Mouse (Mus musculus) limb, embryonic 15.5 days (tissue): ENCODE results near the gene Pdlim4. TPM values are rescaled to one million over a fixed set of nuclear protein-coding genes. Genes with fewer than 3 reads are reported as not detected.

Experiments used
- ATAC-seq: fragments of 200-750 bp; cut with Nextera tagmentation; 2 replicates; pipeline ENCODE4 v1.8.0; 2017; ENCODE audit warnings: low read depth, moderate TSS enrichment; ENCODE audit not compliant: insufficient number of reproducible peaks, low FRiP score, low TSS enrichment
- H3K27ac ChIP-seq: fragments of 300-500 bp; sonication (generic); 2 replicates; pipeline ENCODE4 v1.5.1; 2015; ENCODE audit warnings: moderate library complexity, mild to moderate bottlenecking, inconsistent platforms
- H3K27me3 ChIP-seq: fragments of 300-500 bp; sonication (generic); 2 replicates; pipeline ENCODE4 v1.6.1; 2015; ENCODE audit warnings: inconsistent platforms
- H3K36me3 ChIP-seq: fragments of 300-500 bp; sonication (generic); 2 replicates; pipeline ENCODE4 v1.6.1; 2015; ENCODE audit warnings: inconsistent platforms
- H3K4me1 ChIP-seq: fragments of 300-500 bp; sonication (generic); 2 replicates; pipeline ENCODE4 v1.6.1; 2015; ENCODE audit warnings: inconsistent platforms
- H3K4me2 ChIP-seq: fragments of 300-500 bp; sonication (generic); 2 replicates; pipeline ENCODE4 v1.6.1; 2015; ENCODE audit warnings: mild to moderate bottlenecking, inconsistent platforms
- H3K4me3 ChIP-seq: fragments of 300-500 bp; sonication (generic); 2 replicates; pipeline ENCODE4 v1.5.1; 2015; ENCODE audit warnings: mild to moderate bottlenecking, inconsistent platforms
- H3K9ac ChIP-seq: fragments of 300-500 bp; sonication (generic); 2 replicates; pipeline ENCODE4 v1.6.1; 2015; ENCODE audit warnings: inconsistent platforms
- H3K9me3 ChIP-seq: fragments of 300-500 bp; sonication (generic); 2 replicates; pipeline ENCODE4 v1.6.1; 2016; ENCODE audit warnings: inconsistent platforms
- WGBS: fragments of 180-500 bp; shearing (Covaris S2); methylation state at CpG from one replicate; pipeline ENCODE4 v1.1.7; 2015; 5-methylcytosine and 5-hydroxymethylcytosine counted together
- polyA plus RNA-seq: library from polyadenylated mRNA; unstranded; fragments of >200 nt; fragmentation: Nextera tagmentation; extraction: Ambion mirVana; gene quantifications from 2 replicates; pipeline ENCODE4 v1.2.1, GENCODE M21; 2015

Gene Pdlim4
- polyA plus RNA-seq, 1 experiment from 2014 or later: 125 TPM

GRCm38 (mm10) chr11:54108131-54108530 lies 39.3 kb upstream of the Pdlim4 start:
- no peak for ATAC-seq
- peak overlapping the region; percentile 59; the same call in 1 of the 2 replicates for H3K27ac ChIP-seq
- WGBS: 61% methylated on average over 3 of the region's 3 CpGs
- no peaks in the 10 kb centered on the region for H3K9me3 ChIP-seq
- no peak overlapping the region for H3K9ac ChIP-seq
- H3K4me2 ChIP-seq: no peak overlapping the region
- H3K27me3 ChIP-seq: no peaks in the 10 kb centered on the region
- H3K4me3 ChIP-seq: no peak overlapping the region
- H3K4me1 ChIP-seq: peaks cover 75% of the 10 kb centered on the region
- H3K36me3 ChIP-seq: peaks cover 15% of the 10 kb centered on the region

DNA sequence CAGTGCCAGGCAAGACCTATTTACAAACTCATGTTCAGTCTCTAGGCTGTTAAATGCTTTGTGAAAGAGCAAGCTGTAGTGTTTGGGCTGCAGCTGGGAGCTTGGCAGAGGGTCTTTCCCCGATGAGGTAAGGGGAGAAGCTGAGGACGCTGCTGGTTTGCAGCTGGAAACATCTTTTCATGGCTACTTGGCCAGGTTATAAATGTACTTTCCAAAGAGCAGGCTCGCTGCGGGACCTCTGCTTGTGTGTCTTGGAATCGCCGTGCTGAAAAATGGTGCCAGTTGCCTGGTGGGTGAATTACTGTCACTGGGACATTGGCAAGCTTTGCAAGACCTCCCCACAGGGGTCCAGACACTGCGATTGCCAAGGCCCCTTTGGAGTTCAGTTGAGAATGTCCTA lies 38.4 kb upstream of the Pdlim4 start:
- H3K4me1 ChIP-seq: peaks cover 75% of the 10 kb centered on the region
- H3K4me3 ChIP-seq: no peak overlapping the region
- 37% methylated on average over 7 of the region's 7 CpGs for WGBS
- no peaks in the 10 kb centered on the region for H3K9me3 ChIP-seq
- no peaks in the 10 kb centered on the region for H3K27me3 ChIP-seq
- no peak overlapping the region for H3K4me2 ChIP-seq
- H3K36me3 ChIP-seq: peaks cover 15% of the 10 kb centered on the region
- H3K9ac ChIP-seq: no peak overlapping the region
- ATAC-seq: peak; percentile 64
- H3K27ac ChIP-seq: peak overlapping the region; percentile 79

- Histone ChIP-seq H3K4me2 (no peak overlapping the region), H3K27ac (peak overlapping the region; percentile 79), H3K36me3 (peaks cover 15% of the 10 kb centered on the region), H3K9ac (no peak overlapping the region), H3K4me1 (peaks cover 74% of the 10 kb centered on the region), H3K4me3 (no peak overlapping the region), H3K9me3 (no peaks in the 10 kb centered on the region), H3K27me3 (no peaks in the 10 kb centered on the region)
- no peak for ATAC-seq
- WGBS: 78% methylated on average over 3 of the region's 3 CpGs
These were observed 37.9 kb upstream of the Pdlim4 start for GRCm38 (mm10) chr11:54106676-54107075.

DNA sequence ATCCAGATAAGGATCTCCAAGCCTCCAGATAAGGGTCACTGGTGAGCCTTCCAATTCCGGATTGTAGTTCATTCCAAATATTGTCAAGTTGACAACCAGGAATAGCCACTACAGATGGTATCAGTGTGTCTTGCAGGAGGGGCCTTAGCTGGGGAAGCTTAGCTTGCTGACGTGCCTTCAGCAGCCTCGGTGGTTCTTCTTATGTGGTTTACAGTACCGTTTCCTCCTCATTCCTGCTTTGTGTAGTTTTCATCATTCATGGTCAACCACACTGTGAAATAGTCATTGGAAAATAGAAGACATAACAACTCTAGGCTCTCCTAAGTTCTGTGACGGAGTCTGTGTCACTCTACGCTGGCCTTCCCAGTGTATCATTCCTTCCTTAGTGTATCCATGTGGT lies 36.2 kb upstream of the Pdlim4 start:
- no peak for ATAC-seq
- H3K4me3 ChIP-seq: no peak overlapping the region
- WGBS: 81% methylated on average over 6 of the region's 6 CpGs
- no peaks in the 10 kb centered on the region for H3K9me3 ChIP-seq
- H3K4me1 ChIP-seq: peaks cover 80% of the 10 kb centered on the region
- peaks cover 4% of the 10 kb centered on the region; the same call in 1 of the 2 replicates for H3K36me3 ChIP-seq
- H3K4me2 ChIP-seq: no peak overlapping the region
- H3K27me3 ChIP-seq: no peaks in the 10 kb centered on the region
- no peak overlapping the region for H3K9ac ChIP-seq
- no peak overlapping the region for H3K27ac ChIP-seq

DNA sequence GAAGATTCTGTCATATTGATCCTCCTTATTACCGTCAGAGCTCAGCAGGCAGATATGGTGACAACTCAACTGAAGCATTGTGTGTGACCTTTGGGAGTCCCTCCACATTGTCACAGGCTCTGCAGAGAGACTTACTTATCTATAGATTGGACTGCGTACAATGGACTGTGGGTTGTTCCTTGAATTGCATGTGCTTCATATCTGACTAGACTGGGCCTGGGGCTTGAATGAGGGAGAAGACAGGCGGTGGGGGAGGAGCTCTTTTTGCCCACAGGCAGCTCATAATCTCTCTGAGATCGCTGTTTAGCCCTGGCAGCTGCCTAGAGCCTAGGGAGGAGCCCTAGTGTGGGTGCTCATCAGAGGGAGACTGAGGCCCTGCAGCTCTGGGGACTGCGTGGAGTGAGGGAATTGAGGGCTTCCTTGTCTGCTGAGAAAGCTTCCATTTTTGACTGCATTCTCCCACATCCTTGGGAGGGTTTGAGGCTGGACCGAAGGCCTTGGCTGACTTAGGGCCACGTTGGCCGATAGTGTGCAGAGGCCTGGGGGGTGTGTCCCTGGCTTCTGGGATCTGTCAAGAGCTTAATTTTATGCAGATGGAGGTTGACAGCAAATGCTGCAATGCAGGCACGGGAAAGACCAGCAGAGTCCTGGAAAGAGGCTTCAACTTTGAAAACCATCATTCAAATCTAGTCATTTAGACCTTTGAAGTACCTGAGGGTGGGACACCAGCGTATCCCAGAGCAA lies 34.1 kb upstream of the Pdlim4 start:
- no peak overlapping the region for H3K9ac ChIP-seq
- no peaks in the 10 kb centered on the region for H3K27me3 ChIP-seq
- WGBS: 53% methylated on average over 10 of the region's 10 CpGs
- no peaks in the 10 kb centered on the region for H3K36me3 ChIP-seq
- H3K4me3 ChIP-seq: 0 out of 2 replicates have a peak overlapping the region, but pooled peaks have one; percentile 4
- peaks cover 61% of the 10 kb centered on the region for H3K4me1 ChIP-seq
- H3K4me2 ChIP-seq: peak overlapping the region; percentile 96
- no peak overlapping the region for H3K27ac ChIP-seq
- ATAC-seq: no peak
- no peaks in the 10 kb centered on the region for H3K9me3 ChIP-seq

- Histone ChIP-seq H3K27ac (0 out of 2 replicates have a peak overlapping the region, but pooled peaks have one; percentile 57), H3K36me3 (no peaks in the 10 kb centered on the region), H3K4me2 (peak overlapping the region; percentile 96), H3K4me1 (peaks cover 51% of the 10 kb centered on the region), H3K27me3 (no peaks in the 10 kb centered on the region), H3K9ac (peak overlapping the region; percentile 62), H3K9me3 (no peaks in the 10 kb centered on the region), H3K4me3 (peak overlapping the region; percentile 73)
- ATAC-seq: no peak
- 62% methylated on average over 9 of the region's 9 CpGs for WGBS
These were observed 32.9 kb upstream of the Pdlim4 start for GRCm38 (mm10) chr11:54101701-54102100.

GRCm38 (mm10) chr11:54100692-54101591 lies 32.1 kb upstream of the Pdlim4 start:
- Histone ChIP-seq H3K36me3 (no peaks in the 10 kb centered on the region), H3K4me1 (peaks cover 44% of the 10 kb centered on the region), H3K27ac (peak overlapping the region; percentile 57), H3K9me3 (no peaks in the 10 kb centered on the region), H3K4me2 (peak overlapping the region; percentile 96), H3K4me3 (peak overlapping the region; percentile 73), H3K9ac (peak overlapping the region; percentile 62), H3K27me3 (no peaks in the 10 kb centered on the region)
- under 1% methylated on average over 78 of the region's 83 CpGs for WGBS
- peak; percentile 87 for ATAC-seq

DNA sequence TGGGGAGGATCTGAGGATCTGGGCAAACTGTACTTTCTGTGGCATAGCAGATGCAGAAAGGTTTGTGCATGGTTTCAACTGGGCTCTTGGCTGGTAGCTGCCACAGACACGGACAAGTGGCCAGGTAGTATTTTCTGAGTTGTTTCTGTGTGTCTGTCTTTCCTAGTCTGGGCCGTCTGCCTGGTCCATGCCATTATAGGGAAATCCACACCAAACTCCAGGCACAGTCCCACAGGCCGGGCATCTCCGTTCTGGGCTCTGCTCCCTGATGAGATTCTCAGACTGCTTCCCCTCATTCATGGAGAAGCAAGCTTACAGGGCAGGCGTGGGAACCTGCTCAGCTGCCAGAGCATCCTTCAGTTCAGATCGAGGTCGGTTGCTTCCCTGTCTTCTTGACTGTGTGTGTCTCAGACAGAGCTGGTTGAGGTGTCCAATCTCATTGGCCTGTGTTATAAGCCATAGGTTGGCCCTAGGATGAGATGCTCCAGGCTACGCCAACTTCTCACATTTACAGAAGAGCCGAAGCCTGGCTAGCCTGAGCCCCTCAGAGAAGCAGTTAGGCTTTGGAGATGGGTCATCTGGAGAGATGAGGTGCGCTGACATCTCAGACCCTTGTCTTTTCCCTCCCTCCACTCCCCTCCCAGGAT lies 31.4 kb upstream of the Pdlim4 start, which contains the start of gene P4ha2:
P4ha2 (plus strand) TSS at position 51 of the 647 bp plus-strand sequence.
- Histone ChIP-seq H3K36me3 (no peaks in the 10 kb centered on the region), H3K27me3 (no peaks in the 10 kb centered on the region), H3K9me3 (no peaks in the 10 kb centered on the region), H3K4me3 (peak within 1 kb of the TSS; percentile 73), H3K4me1 (peaks cover 39% of the 10 kb centered on the region), H3K4me2 (peak within 1 kb of the TSS; percentile 96), H3K9ac (peak within 1 kb of the TSS; percentile 62), H3K27ac (peak within 1 kb of the TSS; percentile 57)
- 40% methylated on average over 10 of the region's 10 CpGs for WGBS
- no peak for ATAC-seq

- H3K4me3 ChIP-seq: no peak overlapping the region
- H3K27ac ChIP-seq: no peak overlapping the region
- H3K4me2 ChIP-seq: no peak overlapping the region
- no peaks in the 10 kb centered on the region for H3K27me3 ChIP-seq
- peaks cover 19% of the 10 kb centered on the region for H3K4me1 ChIP-seq
- no peak overlapping the region for H3K9ac ChIP-seq
- H3K36me3 ChIP-seq: no peaks in the 10 kb centered on the region
- H3K9me3 ChIP-seq: no peaks in the 10 kb centered on the region
- WGBS: 3% methylated on average over 3 of the region's 3 CpGs
- no peak for ATAC-seq
These were observed 24.2 kb upstream of the Pdlim4 start for GRCm38 (mm10) chr11:54093000-54093399.

GRCm38 (mm10) chr11:54092188-54092587 lies 23.4 kb upstream of the Pdlim4 start:
- Histone ChIP-seq H3K4me2 (no peak overlapping the region), H3K27me3 (no peaks in the 10 kb centered on the region), H3K4me1 (peaks cover 19% of the 10 kb centered on the region), H3K9ac (no peak overlapping the region), H3K9me3 (no peaks in the 10 kb centered on the region), H3K36me3 (no peaks in the 10 kb centered on the region), H3K4me3 (no peak overlapping the region), H3K27ac (0 out of 2 replicates have a peak overlapping the region, but pooled peaks have one; percentile 13)
- no peak for ATAC-seq
- 52% methylated on average over 7 of the region's 7 CpGs for WGBS

DNA sequence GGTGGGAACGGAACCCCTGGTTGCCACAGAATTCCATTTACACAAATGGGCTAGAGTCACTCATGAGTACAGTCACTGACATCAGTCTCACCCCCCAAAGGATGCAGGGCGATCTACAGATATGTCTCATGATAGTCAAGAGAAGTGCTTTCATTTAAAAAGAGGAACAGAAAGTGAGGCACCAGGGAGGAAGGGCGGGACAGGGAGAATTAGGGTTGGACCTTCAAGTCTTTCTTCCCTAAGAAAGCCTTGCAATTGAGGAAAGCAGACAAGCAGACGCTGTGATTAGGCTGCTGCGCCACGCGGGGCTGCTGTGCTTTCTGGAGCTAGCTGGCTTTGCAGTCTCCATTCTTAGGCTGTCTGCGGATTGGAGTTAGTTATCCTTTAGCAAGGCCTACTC lies 22.9 kb upstream of the Pdlim4 start:
- no peak overlapping the region for H3K4me2 ChIP-seq
- 0 out of 2 replicates have a peak overlapping the region, but pooled peaks have one; percentile 13 for H3K27ac ChIP-seq
- WGBS: 60% methylated on average over 8 of the region's 8 CpGs
- no peak overlapping the region for H3K9ac ChIP-seq
- no peak for ATAC-seq
- no peaks in the 10 kb centered on the region for H3K9me3 ChIP-seq
- peaks cover 19% of the 10 kb centered on the region for H3K4me1 ChIP-seq
- H3K27me3 ChIP-seq: no peaks in the 10 kb centered on the region
- no peaks in the 10 kb centered on the region for H3K36me3 ChIP-seq
- no peak overlapping the region for H3K4me3 ChIP-seq
